Mouse (Mus musculus) ovary, postnatal 36 days (tissue): ENCODE data around the gene Gsx2.

ENCODE experiments used
- DNase-seq: peaks from one replicate; pipeline ENCODE4 v3.0.0; 2022; ENCODE audit warnings: low spot score, mixed read lengths

Gsx2 gene

GRCm38 (mm10) chr5:75076326-75077050 lies 1.1 kb downstream of the Gsx2 start:
- DNase-seq = no peak

- DNase-seq = no peak
These were observed 1.6 kb downstream of the Gsx2 start for GRCm38 (mm10) chr5:75077051-75077380.

GRCm38 (mm10) chr5:75079564-75079963 lies 4.2 kb downstream of the Gsx2 start:
- no peak for DNase-seq

- no peak for DNase-seq
These were observed 7.0 kb downstream of the Gsx2 start for GRCm38 (mm10) chr5:75082439-75082838.

GRCm38 (mm10) chr5:75083061-75083460 lies 7.7 kb downstream of the Gsx2 start:
- no peak for DNase-seq

GRCm38 (mm10) chr5:75083591-75084392 lies 8.4 kb downstream of the Gsx2 start:
- peak; percentile 16 for DNase-seq

- DNase-seq = no peak
These were observed 9.0 kb downstream of the Gsx2 start for GRCm38 (mm10) chr5:75084393-75084870.

GRCm38 (mm10) chr5:75084871-75085520 lies 9.6 kb downstream of the Gsx2 start:
- DNase-seq = peak; percentile 8

GRCm38 (mm10) chr5:75085521-75085875 lies 10.1 kb downstream of the Gsx2 start:
- DNase-seq = no peak

- DNase-seq = no peak
These were observed 10.5 kb downstream of the Gsx2 start for GRCm38 (mm10) chr5:75085906-75086305.

- DNase-seq = no peak
These were observed 31.1 kb downstream of the Gsx2 start for GRCm38 (mm10) chr5:75106511-75106910.

- no peak for DNase-seq
These were observed 34.0 kb downstream of the Gsx2 start for GRCm38 (mm10) chr5:75109368-75109767.

- no peak for DNase-seq
These were observed 36.4 kb downstream of the Gsx2 start for GRCm38 (mm10) chr5:75111781-75112180.

- DNase-seq = no peak
These were observed 43.4 kb downstream of the Gsx2 start for GRCm38 (mm10) chr5:75118840-75119239.

- DNase-seq = peak; percentile 9
These were observed 46.2 kb downstream of the Gsx2 start for GRCm38 (mm10) chr5:75121646-75122045.
